Comparison of ENCODE assay signal across 8 mouse cellular contexts in the genomic region with DNA sequence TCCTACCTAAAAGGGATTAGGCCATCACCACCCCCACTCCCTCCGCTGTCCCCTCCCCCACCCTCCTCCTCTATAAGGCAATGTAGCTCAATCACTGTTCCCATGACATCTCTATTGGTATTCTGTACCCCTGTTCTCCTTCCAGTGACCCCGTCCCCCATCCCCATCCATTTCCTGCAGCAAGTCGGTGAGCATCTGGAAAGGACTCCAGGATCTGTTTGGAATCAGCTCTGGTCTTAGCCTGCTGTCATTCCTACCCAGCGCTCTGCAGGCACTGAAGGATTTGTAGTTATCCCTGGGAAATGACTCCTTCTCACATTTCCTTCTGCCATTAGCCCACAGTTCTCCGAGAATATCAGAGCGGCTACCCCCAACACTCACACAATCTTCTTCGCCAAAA. TPM values are rescaled to one million over a fixed set of nuclear protein-coding genes. Genes with fewer than 3 reads are reported as not detected.
DNase-seq lines count a peak whose midpoint lies in the region; ATAC-seq and TF ChIP-seq lines count a peak whose summit lies in the region.

No protein-coding gene starts in this region.

- no peak for ATAC-seq in kidney, postnatal 0 days (replicated peaks; ENCODE audit: low FRiP score, low read depth)
- ATAC-seq in embryonic facial prominence, embryonic 14.5 days (ENCODE audit: low read depth) = no peak
- peak; percentile 65 for ATAC-seq in intestine, embryonic 15.5 days
- ATAC-seq in neural tube, embryonic 12.5 days (ENCODE audit: low FRiP score, low read depth) = peak; percentile 69
- ATAC-seq in activated CD4-positive, CD25-positive, alpha-beta regulatory T cell, adult 4 months = no peak

- H3K27ac ChIP-seq in kidney, postnatal 0 days = no peak overlapping the region
- 0 out of 2 replicates have a peak overlapping the region, but pooled peaks have one; percentile 28 for H3K27ac ChIP-seq in embryonic facial prominence, embryonic 14.5 days (replicated peaks; ENCODE audit: low read depth, low read length)
- H3K27ac ChIP-seq in intestine, embryonic 15.5 days = no peak overlapping the region
- H3K27ac ChIP-seq in neural tube, embryonic 12.5 days = no peak overlapping the region

- no peaks in the 10 kb centered on the region for H3K27me3 ChIP-seq in kidney, postnatal 0 days (ENCODE audit: insufficient read depth, low read length)
- no peaks in the 10 kb centered on the region; the same call in none of the 2 replicates for H3K27me3 ChIP-seq in embryonic facial prominence, embryonic 14.5 days (replicated peaks; ENCODE audit: control insufficient read depth, insufficient read depth, low read length)
- H3K27me3 ChIP-seq in intestine, embryonic 15.5 days (replicated peaks) = no peaks in the 10 kb centered on the region
- H3K27me3 ChIP-seq in neural tube, embryonic 12.5 days (replicated peaks) = no peaks in the 10 kb centered on the region

- H3K9ac ChIP-seq in kidney, postnatal 0 days (ENCODE audit: low read depth, low read length) = no peak overlapping the region
- peak overlapping the region; percentile 46; the same call in 1 of the 2 replicates for H3K9ac ChIP-seq in embryonic facial prominence, embryonic 14.5 days (ENCODE audit: low read depth, low read length)
- no peak overlapping the region for H3K9ac ChIP-seq in intestine, embryonic 15.5 days
- peak overlapping the region; percentile 38; the same call in 1 of the 2 replicates for H3K9ac ChIP-seq in neural tube, embryonic 12.5 days

- no peak for DNase-seq in kidney, postnatal 0 days (ENCODE audit: low spot score)
- no peak for DNase-seq in kidney, adult 9 months
- DNase-seq in embryonic facial prominence, embryonic 14.5 days (ENCODE audit: low spot score) = no peak
- no peak for DNase-seq in ovary, adult 18-20 months (ENCODE audit: low spot score)
- DNase-seq in right cerebral cortex, postnatal 36 days (ENCODE audit: low spot score in 2 of 2) = no peak

- TF ChIP-seq CTCF in kidney, postnatal 0 days (IDR thresholded peaks at IDR 0.05; ENCODE audit: low read depth) = no peak

- WGBS in kidney, postnatal 0 days = 29% methylated on average over 7 of the region's 7 CpGs
- 32% methylated on average over 7 of the region's 7 CpGs for WGBS in embryonic facial prominence, embryonic 14.5 days
- 27% methylated on average over 7 of the region's 7 CpGs for WGBS in intestine, embryonic 15.5 days
- WGBS in neural tube, embryonic 12.5 days = 22% methylated on average over 7 of the region's 7 CpGs

- no peaks in the 10 kb centered on the region for H3K36me3 ChIP-seq in kidney, postnatal 0 days (ENCODE audit: insufficient read depth, low read length)
- no peaks in the 10 kb centered on the region for H3K36me3 ChIP-seq in embryonic facial prominence, embryonic 14.5 days (ENCODE audit: control insufficient read depth, insufficient read depth, low read length)
- no peaks in the 10 kb centered on the region for H3K36me3 ChIP-seq in intestine, embryonic 15.5 days
- H3K36me3 ChIP-seq in neural tube, embryonic 12.5 days = no peaks in the 10 kb centered on the region

- no peaks in the 10 kb centered on the region for H3K4me1 ChIP-seq in kidney, postnatal 0 days (replicated peaks; ENCODE audit: insufficient read depth, low read length)
- no peaks in the 10 kb centered on the region for H3K4me1 ChIP-seq in embryonic facial prominence, embryonic 14.5 days (ENCODE audit: control insufficient read depth, insufficient read depth, low read length)
- no peaks in the 10 kb centered on the region for H3K4me1 ChIP-seq in intestine, embryonic 15.5 days (replicated peaks)
- H3K4me1 ChIP-seq in neural tube, embryonic 12.5 days = no peaks in the 10 kb centered on the region

- peak overlapping the region; percentile 23; the same call in 1 of the 2 replicates for H3K4me3 ChIP-seq in kidney, postnatal 0 days (replicated peaks; ENCODE audit: low read depth, low read length)
- H3K4me3 ChIP-seq in embryonic facial prominence, embryonic 14.5 days (ENCODE audit: low read depth, low read length) = peak overlapping the region; percentile 44
- H3K4me3 ChIP-seq in intestine, embryonic 15.5 days (replicated peaks) = peak overlapping the region; percentile 34
- peak overlapping the region; percentile 39 for H3K4me3 ChIP-seq in neural tube, embryonic 12.5 days

- no peaks in the 10 kb centered on the region for H3K9me3 ChIP-seq in kidney, postnatal 0 days (replicated peaks; ENCODE audit: low read length)
- H3K9me3 ChIP-seq in embryonic facial prominence, embryonic 14.5 days (ENCODE audit: control insufficient read depth, low read length) = no peaks in the 10 kb centered on the region
- H3K9me3 ChIP-seq in intestine, embryonic 15.5 days = no peaks in the 10 kb centered on the region
- no peaks in the 10 kb centered on the region for H3K9me3 ChIP-seq in neural tube, embryonic 12.5 days

- peak overlapping the region; percentile 56 for H3K4me2 ChIP-seq in kidney, postnatal 0 days (ENCODE audit: low read length)
- peak overlapping the region; percentile 62 for H3K4me2 ChIP-seq in embryonic facial prominence, embryonic 14.5 days (ENCODE audit: low read depth, low read length)
- H3K4me2 ChIP-seq in intestine, embryonic 15.5 days (replicated peaks) = peak overlapping the region; percentile 60
- peak overlapping the region; percentile 58 for H3K4me2 ChIP-seq in neural tube, embryonic 12.5 days (replicated peaks)

RNA-seq across cellular contexts. Expression of a gene that starts 0.4 kb away (rescaled TPM):
- polyA plus RNA-seq in kidney, postnatal 0 days (2015; fragmentation: Nextera tagmentation; extraction: Ambion mirVana) = 2.6 and 2.9 TPM in 2 replicates
- 6.6 and 7.0 TPM in 2 replicates for polyA plus RNA-seq in embryonic facial prominence, embryonic 14.5 days (2014; fragmentation: Nextera tagmentation; extraction: Ambion mirVana)
- polyA plus RNA-seq in intestine, embryonic 15.5 days (2015; fragmentation: Nextera tagmentation; extraction: Ambion mirVana) = 4.1 and 4.2 TPM in 2 replicates
- polyA plus RNA-seq in neural tube, embryonic 12.5 days (2016; fragmentation: Nextera tagmentation; extraction: Ambion mirVana) = 11.6 and 15.3 TPM in 2 replicates
- not detected for polyA plus RNA-seq in activated CD4-positive, CD25-positive, alpha-beta regulatory T cell, adult 4 months (2017; shearing (Covaris generic))

RNA-seq across cellular contexts. Expression of a gene that starts 11.3 kb away (rescaled TPM):
- polyA plus RNA-seq in kidney, postnatal 0 days (2015; fragmentation: Nextera tagmentation; extraction: Ambion mirVana) = 0.16 TPM in 1 of 2 replicates, not detected in the other
- 271 and 420 TPM in 2 replicates for polyA plus RNA-seq in embryonic facial prominence, embryonic 14.5 days (2014; fragmentation: Nextera tagmentation; extraction: Ambion mirVana)
- polyA plus RNA-seq in intestine, embryonic 15.5 days (2015; fragmentation: Nextera tagmentation; extraction: Ambion mirVana) = 1.1 and 1.9 TPM in 2 replicates
- polyA plus RNA-seq in neural tube, embryonic 12.5 days (2016; fragmentation: Nextera tagmentation; extraction: Ambion mirVana) = 4.4 and 5.9 TPM in 2 replicates
- not detected for polyA plus RNA-seq in activated CD4-positive, CD25-positive, alpha-beta regulatory T cell, adult 4 months (2017; shearing (Covaris generic))

RNA-seq across cellular contexts. Expression of a gene that starts 12.1 kb away (rescaled TPM):
- 53.0 and 54.7 TPM in 2 replicates for polyA plus RNA-seq in kidney, postnatal 0 days (2015; fragmentation: Nextera tagmentation; extraction: Ambion mirVana)
- 131 and 140 TPM in 2 replicates for polyA plus RNA-seq in embryonic facial prominence, embryonic 14.5 days (2014; fragmentation: Nextera tagmentation; extraction: Ambion mirVana)
- polyA plus RNA-seq in intestine, embryonic 15.5 days (2015; fragmentation: Nextera tagmentation; extraction: Ambion mirVana) = 186 and 196 TPM in 2 replicates
- 117 and 121 TPM in 2 replicates for polyA plus RNA-seq in neural tube, embryonic 12.5 days (2016; fragmentation: Nextera tagmentation; extraction: Ambion mirVana)
- not detected for polyA plus RNA-seq in activated CD4-positive, CD25-positive, alpha-beta regulatory T cell, adult 4 months (2017; shearing (Covaris generic))

RNA-seq across cellular contexts. Expression of a gene that starts 31.1 kb away (rescaled TPM):
- 206 and 209 TPM in 2 replicates for polyA plus RNA-seq in kidney, postnatal 0 days (2015; fragmentation: Nextera tagmentation; extraction: Ambion mirVana)
- 216 and 224 TPM in 2 replicates for polyA plus RNA-seq in embryonic facial prominence, embryonic 14.5 days (2014; fragmentation: Nextera tagmentation; extraction: Ambion mirVana)
- polyA plus RNA-seq in intestine, embryonic 15.5 days (2015; fragmentation: Nextera tagmentation; extraction: Ambion mirVana) = 219 and 251 TPM in 2 replicates
- polyA plus RNA-seq in neural tube, embryonic 12.5 days (2016; fragmentation: Nextera tagmentation; extraction: Ambion mirVana) = 156 and 175 TPM in 2 replicates
- 1 to 10 TPM in 1 of 2 experiments, under 1 TPM in 1; 0.40 to 1.5 TPM for polyA plus RNA-seq in activated CD4-positive, CD25-positive, alpha-beta regulatory T cell, adult 4 months (2017; shearing (Covaris generic))

RNA-seq across cellular contexts. Expression of a gene that starts 41.6 kb away (rescaled TPM):
- polyA plus RNA-seq in kidney, postnatal 0 days (2015; fragmentation: Nextera tagmentation; extraction: Ambion mirVana) = 579 and 580 TPM in 2 replicates
- polyA plus RNA-seq in embryonic facial prominence, embryonic 14.5 days (2014; fragmentation: Nextera tagmentation; extraction: Ambion mirVana) = 553 and 556 TPM in 2 replicates
- 573 and 647 TPM in 2 replicates for polyA plus RNA-seq in intestine, embryonic 15.5 days (2015; fragmentation: Nextera tagmentation; extraction: Ambion mirVana)
- 327 and 338 TPM in 2 replicates for polyA plus RNA-seq in neural tube, embryonic 12.5 days (2016; fragmentation: Nextera tagmentation; extraction: Ambion mirVana)
- polyA plus RNA-seq in activated CD4-positive, CD25-positive, alpha-beta regulatory T cell, adult 4 months (2017; shearing (Covaris generic)) = 10 to 100 TPM; 57.9 to 72.5 TPM

Comparison
In these comparisons a context has a peak if more than half of its experiments do, and no peak if none do; other contexts are left out.
1. ATAC-seq: peak in intestine, embryonic 15.5 days (single experiment) and neural tube, embryonic 12.5 days (single experiment); none in kidney, postnatal 0 days (single experiment), embryonic facial prominence, embryonic 14.5 days (single experiment) and activated CD4-positive, CD25-positive, alpha-beta regulatory T cell, adult 4 months (single experiment).
2. H3K9ac ChIP-seq: peak in embryonic facial prominence, embryonic 14.5 days (single experiment) and neural tube, embryonic 12.5 days (single experiment); none in kidney, postnatal 0 days (single experiment) and intestine, embryonic 15.5 days (single experiment).
3. RNA of a gene that starts 11.3 kb away (polyA plus RNA-seq): 271 to 420 TPM in embryonic facial prominence, embryonic 14.5 days; 4.4 to 5.9 TPM in neural tube, embryonic 12.5 days, 1.1 to 1.9 TPM in intestine, embryonic 15.5 days, 0.16 TPM in kidney, postnatal 0 days and not detected in activated CD4-positive, CD25-positive, alpha-beta regulatory T cell, adult 4 months; every median in the first group is over 10 times any median in the second.
4. RNA of a gene that starts 12.1 kb away (polyA plus RNA-seq): 186 to 196 TPM in intestine, embryonic 15.5 days, 131 to 140 TPM in embryonic facial prominence, embryonic 14.5 days, 117 to 121 TPM in neural tube, embryonic 12.5 days and 53.0 to 54.7 TPM in kidney, postnatal 0 days; not detected in activated CD4-positive, CD25-positive, alpha-beta regulatory T cell, adult 4 months; every median in the first group is over 10 times any median in the second.
5. Peak in every context shown above with its lines, with median percentiles within 50 percentile points of each other: H3K4me2 ChIP-seq and H3K4me3 ChIP-seq.